Mouse (Mus musculus): ENCODE measurements around the gene Erg28. TPM values are rescaled to one million over a fixed set of nuclear protein-coding genes. Genes with fewer than 3 reads are reported as not detected.
A peak's percentile ranks its signal among the peaks of the same experiment; 100 is the strongest.

Erg28 gene
- polyA plus RNA-seq, 1 experiment from 2014 or later: 47.6 TPM

GRCm38 (mm10) chr12:85853836-85854235 lies 29.5 kb upstream of the Erg28 start:
- ATAC-seq: no peak
- DNase-seq (ENCODE audit: low read depth, low spot score): no peak
- ChIA-PET CTCF (interaction anchor here (0.7 to 3.3 kb wide), 3 partner anchors 9 to 12 kb away, joined by 3 to 22 read pairs (median 6); no protein-coding TSS in a partner anchor), POLR2A (interaction anchor here (1.1 kb wide), 1 partner anchor 225 kb away, joined by 3 read pairs; the partner anchor contains the start of gene Tgfb3)
- TF ChIP-seq CTCF (IDR thresholded peaks at IDR 0.05): no peak
- in situ Hi-C loops (cut with MboI; ENCODE audit: low pct_unique_long_range_greater_than_20kb): no loop called here
- no peaks in the 10 kb centered on the region for H3K27me3 ChIP-seq

- in situ Hi-C loops (cut with MboI; ENCODE audit: low pct_unique_long_range_greater_than_20kb): no loop called here
- DNase-seq (ENCODE audit: low read depth, low spot score): no peak
- TF ChIP-seq CTCF (IDR thresholded peaks at IDR 0.05): no peak
- no peaks in the 10 kb centered on the region for H3K27me3 ChIP-seq
- ChIA-PET CTCF (no interaction called here), POLR2A (interaction anchor here (0.5 to 0.7 kb wide), 2 partner anchors 24 to 160 kb away, joined by 3 to 5 read pairs; no protein-coding TSS in a partner anchor)
- no peak for ATAC-seq
Observed at GRCm38 (mm10) chr12:85850661-85851060, 26.3 kb upstream of the Erg28 start.

- DNase-seq (ENCODE audit: low read depth, low spot score): no peak
- CTCF ChIA-PET: interaction anchor here (0.7 to 1.6 kb wide), 9 partner anchors 10 to 233 kb away, joined by 3 to 7 read pairs (median 4); no protein-coding TSS in a partner anchor
- POLR2A ChIA-PET: interaction anchor here (1.1 kb wide), 1 partner anchor 230 kb away, joined by 3 read pairs; no protein-coding TSS in a partner anchor
Observed at GRCm38 (mm10) chr12:85848164-85848958, 24.0 kb upstream of the Erg28 start.

GRCm38 (mm10) chr12:85839371-85840000 lies 15.1 kb upstream of the Erg28 start:
- no peaks in the 10 kb centered on the region for H3K27me3 ChIP-seq
- no peak for TF ChIP-seq CTCF (IDR thresholded peaks at IDR 0.05)
- DNase-seq (ENCODE audit: low read depth, low spot score): no peak
- ChIA-PET CTCF (interaction anchor here (0.6 to 1.0 kb wide), 2 partner anchors 8 to 100 kb away, joined by 3 to 4 read pairs; no protein-coding TSS in a partner anchor), POLR2A (interaction anchor here (0.7 kb wide), 1 partner anchor 10 kb away, joined by 5 read pairs; no protein-coding TSS in a partner anchor)
- no peak for ATAC-seq
- in situ Hi-C loops (cut with MboI; ENCODE audit: low pct_unique_long_range_greater_than_20kb): loop anchor here (25.0 kb wide), 1 partner anchor 423 kb away; no protein-coding TSS in a partner anchor

More at GRCm38 (mm10) chr12:85848164-85848958, 24.0 kb upstream of the Erg28 start:
- peak; percentile 54 for ATAC-seq
- in situ Hi-C loops (cut with MboI; ENCODE audit: low pct_unique_long_range_greater_than_20kb): loop anchor here (10.0 to 25.0 kb wide), 3 partner anchors 414 to 766 kb away; no protein-coding TSS in a partner anchor
- H3K27me3 ChIP-seq: no peaks in the 10 kb centered on the region
- peak; percentile 81 for TF ChIP-seq CTCF (IDR thresholded peaks at IDR 0.05)

GRCm38 (mm10) chr12:85837765-85838164 lies 13.4 kb upstream of the Erg28 start:
- no peaks in the 10 kb centered on the region for H3K27me3 ChIP-seq
- ATAC-seq (no peak), DNase-seq (ENCODE audit: low read depth, low spot score) (no peak)
- in situ Hi-C loops (cut with MboI; ENCODE audit: low pct_unique_long_range_greater_than_20kb): loop anchor here (25.0 kb wide), 1 partner anchor 425 kb away; no protein-coding TSS in a partner anchor
- ChIA-PET POLR2A (no interaction called here), CTCF (no interaction called here)
- TF ChIP-seq CTCF (IDR thresholded peaks at IDR 0.05): peak; percentile 35

GRCm38 (mm10) chr12:85834543-85834942 lies 10.2 kb upstream of the Erg28 start:
- CTCF ChIA-PET: no interaction called here
- in situ Hi-C loops (cut with MboI; ENCODE audit: low pct_unique_long_range_greater_than_20kb): loop anchor here (25.0 kb wide), 1 partner anchor 428 kb away; no protein-coding TSS in a partner anchor
- POLR2A ChIA-PET: no interaction called here

GRCm38 (mm10) chr12:85830691-85831090 lies 6.3 kb upstream of the Erg28 start:
- DNase-seq (ENCODE audit: low read depth, low spot score): no peak
- ATAC-seq: no peak
- TF ChIP-seq CTCF (IDR thresholded peaks at IDR 0.05): no peak
- H3K27me3 ChIP-seq: no peaks in the 10 kb centered on the region
- ChIA-PET CTCF (interaction anchor here (0.6 to 1.6 kb wide), 3 partner anchors 9 to 248 kb away, joined by 3 to 4 read pairs (median 3); no protein-coding TSS in a partner anchor), POLR2A (no interaction called here)
- in situ Hi-C loops (cut with MboI; ENCODE audit: low pct_unique_long_range_greater_than_20kb): loop anchor here (25.0 kb wide), 1 partner anchor 432 kb away; no protein-coding TSS in a partner anchor

More at GRCm38 (mm10) chr12:85834543-85834942, 10.2 kb upstream of the Erg28 start:
- TF ChIP-seq CTCF (IDR thresholded peaks at IDR 0.05): no peak
- H3K27me3 ChIP-seq: no peaks in the 10 kb centered on the region
- DNase-seq (ENCODE audit: low read depth, low spot score): no peak
- ATAC-seq: no peak

GRCm38 (mm10) chr12:85829866-85830265 lies 5.5 kb upstream of the Erg28 start:
- ATAC-seq (no peak), DNase-seq (ENCODE audit: low read depth, low spot score) (no peak)
- POLR2A ChIA-PET: interaction anchor here (0.6 kb wide), 1 partner anchor 10 kb away, joined by 5 read pairs; no protein-coding TSS in a partner anchor
- H3K27me3 ChIP-seq: no peaks in the 10 kb centered on the region
- no peak for TF ChIP-seq CTCF (IDR thresholded peaks at IDR 0.05)
- in situ Hi-C loops (cut with MboI; ENCODE audit: low pct_unique_long_range_greater_than_20kb): loop anchor here (25.0 kb wide), 1 partner anchor 432 kb away; no protein-coding TSS in a partner anchor
- CTCF ChIA-PET: no interaction called here

GRCm38 (mm10) chr12:85828856-85829255 lies 4.5 kb upstream of the Erg28 start:
- CTCF ChIA-PET: no interaction called here

GRCm38 (mm10) chr12:85825822-85826221 lies 1.5 kb upstream of the Erg28 start:
- DNase-seq (ENCODE audit: low read depth, low spot score) (no peak), ATAC-seq (no peak)
- ChIA-PET POLR2A (no interaction called here), CTCF (no interaction called here)
- in situ Hi-C loops (cut with MboI; ENCODE audit: low pct_unique_long_range_greater_than_20kb): loop anchor here (25.0 kb wide), 1 partner anchor 436 kb away; no protein-coding TSS in a partner anchor
- H3K27me3 ChIP-seq: no peaks in the 10 kb centered on the region
- TF ChIP-seq CTCF (IDR thresholded peaks at IDR 0.05): no peak

More at GRCm38 (mm10) chr12:85828856-85829255, 4.5 kb upstream of the Erg28 start:
- POLR2A ChIA-PET: no interaction called here
- in situ Hi-C loops (cut with MboI; ENCODE audit: low pct_unique_long_range_greater_than_20kb): loop anchor here (25.0 kb wide), 1 partner anchor 433 kb away; no protein-coding TSS in a partner anchor
- no peak for DNase-seq (ENCODE audit: low read depth, low spot score)
- ATAC-seq: no peak
- TF ChIP-seq CTCF (IDR thresholded peaks at IDR 0.05): no peak
- no peaks in the 10 kb centered on the region for H3K27me3 ChIP-seq
